In the genomic region with DNA sequence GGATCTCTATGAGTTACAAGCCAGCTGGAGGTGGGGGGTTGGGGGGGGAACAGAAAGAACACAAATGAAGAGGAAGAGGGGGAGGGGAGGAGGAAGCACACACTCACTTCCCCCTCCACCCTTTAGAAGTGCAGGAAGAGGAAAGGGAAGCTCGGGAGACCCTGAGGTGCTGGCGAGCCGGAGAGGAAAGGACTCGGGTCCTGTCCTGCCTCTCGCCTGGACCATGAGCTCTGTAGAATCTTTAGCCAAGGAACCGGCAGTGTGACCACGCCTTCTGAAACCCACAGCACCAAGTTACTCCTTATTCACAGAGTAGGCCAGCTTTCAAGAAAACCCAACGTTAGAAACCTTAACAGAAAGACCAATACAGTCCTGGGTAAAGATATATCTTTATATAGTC, we compare ENCODE assay signal across 18 mouse cellular contexts.
DNase-seq lines count a peak whose midpoint lies in the region; ATAC-seq and TF ChIP-seq lines count a peak whose summit lies in the region.
"Had no signal": no experiment of that assay in that cellular context is flagged by ENCODE, and none has a peak within 500 bp of the region (broad histone marks: within the 10 kb centered on the region; RNA-seq: fewer than 3 reads in every experiment).

No protein-coding gene starts in this region.

- H3K4me2 ChIP-seq in heart, embryonic 12.5 days, result no peak overlapping the region
- H3K4me2 ChIP-seq in kidney, postnatal 0 days (ENCODE audit: low read length), result no peak overlapping the region
- no peak overlapping the region for H3K4me2 ChIP-seq in kidney, embryonic 14.5 days (replicated peaks; ENCODE audit: low read depth, low read length)
- no peak overlapping the region for H3K4me2 ChIP-seq in stomach, postnatal 0 days (replicated peaks; ENCODE audit: low read depth)
- H3K4me2 ChIP-seq in forebrain, embryonic 11.5 days (ENCODE audit: low read depth, low read length, severe bottlenecking), result no peak overlapping the region
- H3K4me2 ChIP-seq: forebrain, embryonic 12.5 days; limb, embryonic 12.5 days; midbrain, embryonic 12.5 days had no signal

- 32% methylated on average over 8 of the region's 8 CpGs for WGBS in heart, adult 2 months
- 46% methylated on average over 8 of the region's 8 CpGs for WGBS in heart, embryonic 12.5 days
- 43% methylated on average over 8 of the region's 8 CpGs for WGBS in kidney, postnatal 0 days
- 65% methylated on average over 8 of the region's 8 CpGs for WGBS in kidney, embryonic 14.5 days
- 43% methylated on average over 8 of the region's 8 CpGs for WGBS in embryonic facial prominence, embryonic 10.5 days
- 52% methylated on average over 8 of the region's 8 CpGs for WGBS in stomach, postnatal 0 days
- WGBS in forebrain, embryonic 11.5 days, result 66% methylated on average over 8 of the region's 8 CpGs

- intact Hi-C loops in heart, adult 2 months (cut with DNase I), result no loop called here

- no peak overlapping the region for H3K9ac ChIP-seq in heart, adult 2 months (ENCODE audit: low read depth, low read length)
- H3K9ac ChIP-seq in heart, embryonic 12.5 days, result no peak overlapping the region
- H3K9ac ChIP-seq in kidney, postnatal 0 days (ENCODE audit: low read depth, low read length), result no peak overlapping the region
- H3K9ac ChIP-seq in kidney, embryonic 14.5 days (ENCODE audit: low read depth, low read length), result no peak overlapping the region
- H3K9ac ChIP-seq in stomach, postnatal 0 days (ENCODE audit: low read length), result no peak overlapping the region
- H3K9ac ChIP-seq in forebrain, embryonic 11.5 days (ENCODE audit: low read length), result no peak overlapping the region
- H3K9ac ChIP-seq: forebrain, embryonic 12.5 days; limb, embryonic 12.5 days; liver, postnatal 0 days; midbrain, embryonic 12.5 days had no signal

- no peaks in the 10 kb centered on the region for H3K79me2 ChIP-seq in heart, adult 2 months (replicated peaks; ENCODE audit: control insufficient read depth, insufficient read depth, low read length)

- no peak for TF ChIP-seq EP300 in heart, adult 2 months (IDR thresholded peaks at IDR 0.05; ENCODE audit: insufficient read depth, low read depth, low read length)
- no peak for TF ChIP-seq EP300 in stomach, postnatal 0 days (optimal IDR thresholded peaks at IDR 0.05)

- no peak for TF ChIP-seq POLR2A in heart, adult 2 months (IDR thresholded peaks at IDR 0.05; ENCODE audit: insufficient read depth, low read depth, low read length)

- H3K36me3 ChIP-seq in heart, adult 2 months (ENCODE audit: control insufficient read depth, insufficient read depth, low read length), result peaks cover 15% of the 10 kb centered on the region
- H3K36me3 ChIP-seq in heart, embryonic 12.5 days, result peaks cover 2% of the 10 kb centered on the region; the same call in 1 of the 2 replicates
- no peaks in the 10 kb centered on the region for H3K36me3 ChIP-seq in kidney, postnatal 0 days (ENCODE audit: insufficient read depth, low read length)
- no peaks in the 10 kb centered on the region for H3K36me3 ChIP-seq in kidney, embryonic 14.5 days (ENCODE audit: control insufficient read depth, insufficient read depth, low read length)
- H3K36me3 ChIP-seq in embryonic facial prominence, embryonic 10.5 days (replicated peaks), result no peaks in the 10 kb centered on the region; the same call in 1 of the 2 replicates
- H3K36me3 ChIP-seq in stomach, postnatal 0 days (ENCODE audit: control insufficient read depth, insufficient read depth, low read length), result no peaks in the 10 kb centered on the region
- no peaks in the 10 kb centered on the region for H3K36me3 ChIP-seq in forebrain, embryonic 11.5 days (ENCODE audit: control insufficient read depth, insufficient read depth, low read length)
- H3K36me3 ChIP-seq: forebrain, embryonic 12.5 days; G1E; limb, embryonic 12.5 days; midbrain, embryonic 12.5 days had no signal

- no peak for TF ChIP-seq CTCF in heart, adult 2 months (IDR thresholded peaks at IDR 0.05)
- no peak for TF ChIP-seq CTCF in kidney, postnatal 0 days (IDR thresholded peaks at IDR 0.05; ENCODE audit: low read depth)
- TF ChIP-seq CTCF in stomach, postnatal 0 days (IDR thresholded peaks at IDR 0.05; ENCODE audit: low read depth), result no peak

- peak in 1 of 2 experiments; percentile 24 for DNase-seq in heart, adult 2 months
- no peak for DNase-seq in kidney, postnatal 0 days (ENCODE audit: low spot score)
- DNase-seq in embryonic facial prominence, embryonic 10.5 days (ENCODE audit: low spot score), result no peak
- peak; percentile 31 for DNase-seq in kidney, postnatal 10 days
- no peak for DNase-seq in stomach, postnatal 0 days (ENCODE audit: low spot score)
- no peak for DNase-seq in forebrain, embryonic 11.5 days (ENCODE audit: low spot score)
- DNase-seq: adrenal gland, postnatal 25 days; cerebellum, postnatal 14 days; layer of hippocampus, postnatal 36 days; liver, postnatal 0 days; right cerebral cortex, postnatal 25 days had no signal

- peaks cover 8% of the 10 kb centered on the region for H3K4me1 ChIP-seq in heart, adult 2 months (ENCODE audit: control insufficient read depth, insufficient read depth, low read length)
- peaks cover 32% of the 10 kb centered on the region for H3K4me1 ChIP-seq in heart, embryonic 12.5 days (replicated peaks)
- 0 out of 2 replicates have a peak, but pooled peaks cover 11% of the 10 kb centered on the region for H3K4me1 ChIP-seq in kidney, postnatal 0 days (replicated peaks; ENCODE audit: insufficient read depth, low read length)
- peaks cover 10% of the 10 kb centered on the region; the same call in 1 of the 2 replicates for H3K4me1 ChIP-seq in kidney, embryonic 14.5 days (ENCODE audit: control insufficient read depth, insufficient read depth, low read length)
- peaks cover 45% of the 10 kb centered on the region for H3K4me1 ChIP-seq in embryonic facial prominence, embryonic 10.5 days
- no peaks in the 10 kb centered on the region for H3K4me1 ChIP-seq in stomach, postnatal 0 days (replicated peaks; ENCODE audit: control insufficient read depth, insufficient read depth)
- peaks cover 3% of the 10 kb centered on the region; the same call in 1 of the 2 replicates for H3K4me1 ChIP-seq in forebrain, embryonic 11.5 days (replicated peaks; ENCODE audit: control insufficient read depth, insufficient read depth, low read length)
- H3K4me1 ChIP-seq: midbrain, embryonic 12.5 days had no signal

- no peak overlapping the region for H3K4me3 ChIP-seq in heart, adult 2 months
- no peak overlapping the region for H3K4me3 ChIP-seq in heart, embryonic 12.5 days
- no peak overlapping the region for H3K4me3 ChIP-seq in kidney, postnatal 0 days (replicated peaks; ENCODE audit: low read depth, low read length)
- H3K4me3 ChIP-seq in kidney, embryonic 14.5 days (ENCODE audit: low read length), result no peak overlapping the region
- H3K4me3 ChIP-seq in embryonic facial prominence, embryonic 10.5 days, result no peak overlapping the region
- no peak overlapping the region for H3K4me3 ChIP-seq in stomach, postnatal 0 days (ENCODE audit: low read depth, low read length)
- no peak overlapping the region for H3K4me3 ChIP-seq in forebrain, embryonic 11.5 days (ENCODE audit: low read depth, low read length)
- H3K4me3 ChIP-seq: forebrain, embryonic 12.5 days; limb, embryonic 12.5 days; midbrain, embryonic 12.5 days had no signal

- peak overlapping the region; percentile 1; the same call in 1 of the 2 replicates for H3K27ac ChIP-seq in heart, adult 2 months
- no peak overlapping the region for H3K27ac ChIP-seq in heart, embryonic 12.5 days (ENCODE audit: poor library complexity, severe bottlenecking)
- H3K27ac ChIP-seq in kidney, postnatal 0 days, result 0 out of 2 replicates have a peak overlapping the region, but pooled peaks have one; percentile 1
- H3K27ac ChIP-seq in kidney, embryonic 14.5 days (ENCODE audit: low read depth, low read length), result no peak overlapping the region; the same call in 1 of the 2 replicates
- peak overlapping the region; percentile 67 for H3K27ac ChIP-seq in embryonic facial prominence, embryonic 10.5 days (replicated peaks)
- H3K27ac ChIP-seq in stomach, postnatal 0 days (replicated peaks), result no peak overlapping the region
- H3K27ac ChIP-seq in forebrain, embryonic 11.5 days (ENCODE audit: low read depth, low read length), result no peak overlapping the region
- H3K27ac ChIP-seq: forebrain, embryonic 12.5 days; limb, embryonic 12.5 days; midbrain, embryonic 12.5 days had no signal

- H3K27me3 ChIP-seq in heart, adult 2 months (ENCODE audit: control insufficient read depth, insufficient read depth, low read length), result no peaks in the 10 kb centered on the region
- H3K27me3 ChIP-seq in heart, embryonic 12.5 days (replicated peaks), result no peaks in the 10 kb centered on the region
- no peaks in the 10 kb centered on the region for H3K27me3 ChIP-seq in kidney, postnatal 0 days (ENCODE audit: insufficient read depth, low read length)
- H3K27me3 ChIP-seq in kidney, embryonic 14.5 days (ENCODE audit: control insufficient read depth, insufficient read depth, low read length), result no peaks in the 10 kb centered on the region
- H3K27me3 ChIP-seq in embryonic facial prominence, embryonic 10.5 days (replicated peaks; ENCODE audit: low read depth, poor library complexity, severe bottlenecking), result no peaks in the 10 kb centered on the region
- H3K27me3 ChIP-seq in stomach, postnatal 0 days (ENCODE audit: control insufficient read depth, insufficient read depth, low read length), result no peaks in the 10 kb centered on the region
- H3K27me3 ChIP-seq in forebrain, embryonic 11.5 days (ENCODE audit: control insufficient read depth, insufficient read depth, low read length), result no peaks in the 10 kb centered on the region
- H3K27me3 ChIP-seq: forebrain, embryonic 12.5 days; limb, embryonic 12.5 days; midbrain, embryonic 12.5 days had no signal

- no peak for ATAC-seq in heart, embryonic 12.5 days (ENCODE audit: insufficient number of reproducible peaks, low FRiP score)
- ATAC-seq in kidney, postnatal 0 days (replicated peaks; ENCODE audit: low FRiP score, low read depth), result no peak
- ATAC-seq in kidney, embryonic 14.5 days (ENCODE audit: low FRiP score, low TSS enrichment), result no peak
- ATAC-seq in stomach, postnatal 0 days (ENCODE audit: low FRiP score, low TSS enrichment), result no peak
- ATAC-seq in forebrain, embryonic 11.5 days (replicated peaks; ENCODE audit: low FRiP score), result no peak
- ATAC-seq: inflammation-experienced regulatory T-cells, adult 6 months; liver, postnatal 0 days had no signal

- H3K9me3 ChIP-seq in heart, embryonic 12.5 days (replicated peaks), result no peaks in the 10 kb centered on the region
- H3K9me3 ChIP-seq in kidney, postnatal 0 days (replicated peaks; ENCODE audit: low read length), result no peaks in the 10 kb centered on the region
- H3K9me3 ChIP-seq in kidney, embryonic 14.5 days (ENCODE audit: control insufficient read depth, low read length), result no peaks in the 10 kb centered on the region
- no peaks in the 10 kb centered on the region for H3K9me3 ChIP-seq in embryonic facial prominence, embryonic 10.5 days
- no peaks in the 10 kb centered on the region for H3K9me3 ChIP-seq in stomach, postnatal 0 days (ENCODE audit: control insufficient read depth, low read length)
- H3K9me3 ChIP-seq in forebrain, embryonic 11.5 days (ENCODE audit: control insufficient read depth, low read length), result no peaks in the 10 kb centered on the region
- H3K9me3 ChIP-seq: forebrain, embryonic 12.5 days; G1E; limb, embryonic 12.5 days; midbrain, embryonic 12.5 days had no signal

Comparison
In these comparisons a context has a peak if more than half of its experiments do, and no peak if none do; other contexts are left out.
1. H3K27ac ChIP-seq: peak in heart, adult 2 months (single experiment), kidney, postnatal 0 days (single experiment) and embryonic facial prominence, embryonic 10.5 days (single experiment); none in heart, embryonic 12.5 days (single experiment), kidney, embryonic 14.5 days (single experiment), stomach, postnatal 0 days (single experiment) and forebrain, embryonic 11.5 days (single experiment).